Comparison of ENCODE assay signal across 22 mouse cellular contexts in genomic region chr4:111866701-111867100, GRCm38 (mm10). TPM values are rescaled to one million over a fixed set of nuclear protein-coding genes. Genes with fewer than 3 reads are reported as not detected.
DNase-seq lines count a peak whose midpoint lies in the region; ATAC-seq and TF ChIP-seq lines count a peak whose summit lies in the region.
"Had no signal": no experiment of that assay in that cellular context is flagged by ENCODE, and none has a peak within 500 bp of the region (broad histone marks: within the 10 kb centered on the region; RNA-seq: fewer than 3 reads in every experiment).

No protein-coding gene starts in this region.

- 75% methylated on average over 5 of the region's 5 CpGs for WGBS in heart, embryonic 12.5 days
- WGBS in intestine, postnatal 0 days, result 83% methylated on average over 5 of the region's 5 CpGs

- H3K4me3 ChIP-seq in heart, embryonic 12.5 days, result no peak overlapping the region
- H3K4me3 ChIP-seq in intestine, postnatal 0 days (ENCODE audit: low read depth, low read length), result no peak overlapping the region
- H3K4me3 ChIP-seq: embryonic facial prominence, embryonic 10.5 days; heart, embryonic 15.5 days; hindbrain, embryonic 10.5 days; limb, embryonic 13.5 days; megakaryocyte, embryonic 14.5 days had no signal

- no peaks in the 10 kb centered on the region for H3K27me3 ChIP-seq in heart, embryonic 12.5 days (replicated peaks)
- H3K27me3 ChIP-seq in intestine, postnatal 0 days (replicated peaks; ENCODE audit: control insufficient read depth, insufficient read depth, low read length), result no peaks in the 10 kb centered on the region
- H3K27me3 ChIP-seq: heart, embryonic 15.5 days; limb, embryonic 13.5 days; megakaryocyte, embryonic 14.5 days had no signal

- H3K4me1 ChIP-seq in heart, embryonic 12.5 days (replicated peaks), result no peaks in the 10 kb centered on the region
- no peaks in the 10 kb centered on the region for H3K4me1 ChIP-seq in intestine, postnatal 0 days (replicated peaks; ENCODE audit: control insufficient read depth, insufficient read depth, low read length)
- H3K4me1 ChIP-seq: embryonic facial prominence, embryonic 10.5 days; heart, embryonic 15.5 days; hindbrain, embryonic 10.5 days; limb, embryonic 13.5 days; megakaryocyte, embryonic 14.5 days had no signal

- no peak overlapping the region for H3K27ac ChIP-seq in heart, embryonic 12.5 days (ENCODE audit: poor library complexity, severe bottlenecking)
- no peak overlapping the region for H3K27ac ChIP-seq in intestine, postnatal 0 days (ENCODE audit: low read depth, low read length)
- H3K27ac ChIP-seq: embryonic facial prominence, embryonic 10.5 days; heart, embryonic 15.5 days; hindbrain, embryonic 10.5 days; limb, embryonic 13.5 days; liver, embryonic 14.5 days had no signal

- TF ChIP-seq POLR2A in brain, embryonic 14.5 days (IDR thresholded peaks at IDR 0.05; ENCODE audit: borderline replicate concordance, extremely low read depth, insufficient read depth, insufficient read length, poor library complexity, severe bottlenecking), result no peak

- H3K4me2 ChIP-seq in heart, embryonic 12.5 days, result no peak overlapping the region
- no peak overlapping the region for H3K4me2 ChIP-seq in intestine, postnatal 0 days (replicated peaks; ENCODE audit: low read depth)
- H3K4me2 ChIP-seq: heart, embryonic 15.5 days; limb, embryonic 13.5 days had no signal

- 0 out of 2 replicates have a peak, but pooled peaks cover 4% of the 10 kb centered on the region for H3K9me3 ChIP-seq in heart, embryonic 12.5 days (replicated peaks)
- H3K9me3 ChIP-seq in intestine, postnatal 0 days (ENCODE audit: control insufficient read depth), result no peaks in the 10 kb centered on the region
- H3K9me3 ChIP-seq: embryonic facial prominence, embryonic 10.5 days; heart, embryonic 15.5 days; hindbrain, embryonic 10.5 days; limb, embryonic 13.5 days; megakaryocyte, embryonic 14.5 days had no signal

- no peak for TF ChIP-seq CTCF in brain, embryonic 14.5 days (IDR thresholded peaks at IDR 0.05; ENCODE audit: borderline replicate concordance, extremely low read depth, insufficient read depth, insufficient read length)
- no peak for TF ChIP-seq CTCF in intestine, postnatal 0 days (IDR thresholded peaks at IDR 0.05; ENCODE audit: low read depth)

- DNase-seq in frontal cortex, postnatal 25 days (ENCODE audit: low spot score in 2 of 2), result no peak
- DNase-seq in brain, embryonic 14.5 days (ENCODE audit: low read depth), result peak; percentile 72
- DNase-seq in frontal cortex, postnatal 10 days (ENCODE audit: low spot score in 2 of 2), result peak; percentile 20 to 21
- peak; percentile 13 to 17 for DNase-seq in right cerebral cortex, adult 2 months (ENCODE audit: low spot score in 2 of 2)
- DNase-seq in spleen, adult 18-20 months, result no peak
- DNase-seq: adrenal gland, adult 8-10 months; cerebellum, adult 18-20 months; gastrocnemius, postnatal 10 days; heart, adult 18-20 months; lung, postnatal 10 days had no signal

- H3K36me3 ChIP-seq in heart, embryonic 12.5 days, result no peaks in the 10 kb centered on the region
- no peaks in the 10 kb centered on the region for H3K36me3 ChIP-seq in intestine, postnatal 0 days (ENCODE audit: control insufficient read depth, insufficient read depth)
- H3K36me3 ChIP-seq: embryonic facial prominence, embryonic 10.5 days; heart, embryonic 15.5 days; hindbrain, embryonic 10.5 days; limb, embryonic 13.5 days had no signal

- ATAC-seq in frontal cortex, adult (ENCODE audit: low TSS enrichment), result peak; percentile 89
- no peak for ATAC-seq in heart, embryonic 12.5 days (ENCODE audit: insufficient number of reproducible peaks, low FRiP score)
- ATAC-seq in intestine, postnatal 0 days, result no peak
- ATAC-seq: midbrain, embryonic 16.5 days had no signal

- H3K9ac ChIP-seq in heart, embryonic 12.5 days, result no peak overlapping the region
- no peak overlapping the region for H3K9ac ChIP-seq in intestine, postnatal 0 days (ENCODE audit: low read depth, low read length)
- H3K9ac ChIP-seq: heart, embryonic 15.5 days; limb, embryonic 13.5 days; liver, embryonic 14.5 days had no signal

RNA-seq across cellular contexts. Expression of gene Slc5a9, which starts 36.0 kb away (rescaled TPM):
- 0.01 and 0.21 TPM in 2 replicates for polyA plus RNA-seq in brain, embryonic 14.5 days (2012; rRNA removed)
- 0.06 and 0.19 TPM in 2 replicates for polyA plus RNA-seq in heart, embryonic 12.5 days (2016; fragmentation: Nextera tagmentation; extraction: Ambion mirVana)
- 10.2 and 12.0 TPM in 2 replicates for polyA plus RNA-seq in intestine, postnatal 0 days (2015; fragmentation: Nextera tagmentation; extraction: Ambion mirVana)
- polyA plus RNA-seq: embryonic facial prominence, embryonic 10.5 days; hindbrain, embryonic 10.5 days; midbrain, embryonic 16.5 days had no signal

RNA-seq across cellular contexts. Expression of gene Skint8, which starts 52.5 kb away (rescaled TPM):
- not detected in 2 replicates for polyA plus RNA-seq in brain, embryonic 14.5 days (2012; rRNA removed)
- not detected in 2 replicates for polyA plus RNA-seq in heart, embryonic 12.5 days (2016; fragmentation: Nextera tagmentation; extraction: Ambion mirVana)
- polyA plus RNA-seq in intestine, postnatal 0 days (2015; fragmentation: Nextera tagmentation; extraction: Ambion mirVana), result not detected in 2 replicates
- polyA plus RNA-seq: embryonic facial prominence, embryonic 10.5 days; heart, embryonic 15.5 days; hindbrain, embryonic 10.5 days; kidney, embryonic 14.5 days; large intestine, adult 2 months; limb, embryonic 13.5 days; liver, embryonic 14.5 days; midbrain, embryonic 16.5 days had no signal

Comparison
In these comparisons a context has a peak if more than half of its experiments do, and no peak if none do; other contexts are left out.
1. DNase-seq: peak in brain, embryonic 14.5 days (single experiment), frontal cortex, postnatal 10 days (2 of 2) and right cerebral cortex, adult 2 months (2 of 2); none in frontal cortex, postnatal 25 days (0 of 2) and spleen, adult 18-20 months (0 of 2).